10 mouse cellular contexts compared by ENCODE assay signal in the genomic region with DNA sequence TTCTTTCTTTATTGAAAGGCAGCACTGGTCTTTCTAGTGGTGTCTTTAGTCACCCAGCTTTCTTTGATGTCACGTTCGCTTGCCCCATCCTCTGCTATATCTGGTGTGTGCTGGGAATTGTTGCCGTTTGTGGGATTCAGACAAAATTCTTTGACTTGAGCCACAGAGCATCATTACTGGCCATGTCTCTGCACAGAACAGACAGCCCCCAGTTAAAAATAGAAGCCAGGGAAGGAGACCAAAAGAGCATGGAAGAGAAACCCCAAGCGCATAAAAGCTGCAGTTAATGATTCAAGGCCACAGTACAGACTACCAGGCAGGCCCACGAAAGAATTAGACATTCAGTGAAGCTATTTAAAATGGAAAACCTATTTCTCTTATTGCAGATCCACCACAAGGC.
DNase-seq lines count a peak whose midpoint lies in the region; ATAC-seq and TF ChIP-seq lines count a peak whose summit lies in the region.
"Had no signal": no experiment of that assay in that cellular context is flagged by ENCODE, and none has a peak within 500 bp of the region (broad histone marks: within the 10 kb centered on the region; RNA-seq: fewer than 3 reads in every experiment).

No protein-coding gene starts in this region.

- H3K4me1 ChIP-seq in hindbrain, embryonic 10.5 days (replicated peaks) = peaks cover 42% of the 10 kb centered on the region
- 0 out of 2 replicates have a peak, but pooled peaks cover 3% of the 10 kb centered on the region for H3K4me1 ChIP-seq in hindbrain, embryonic 13.5 days (replicated peaks)
- 0 out of 2 replicates have a peak, but pooled peaks cover 7% of the 10 kb centered on the region for H3K4me1 ChIP-seq in embryonic facial prominence, embryonic 12.5 days
- H3K4me1 ChIP-seq in forebrain, postnatal 0 days (ENCODE audit: insufficient read depth) = no peaks in the 10 kb centered on the region
- H3K4me1 ChIP-seq in midbrain, embryonic 15.5 days = peaks cover 4% of the 10 kb centered on the region; the same call in 1 of the 2 replicates

- H3K4me2 ChIP-seq in hindbrain, embryonic 13.5 days = no peak overlapping the region
- H3K4me2 ChIP-seq in embryonic facial prominence, embryonic 12.5 days (replicated peaks) = no peak overlapping the region
- no peak overlapping the region for H3K4me2 ChIP-seq in forebrain, postnatal 0 days (ENCODE audit: low read depth)
- no peak overlapping the region for H3K4me2 ChIP-seq in midbrain, embryonic 15.5 days
- H3K4me2 ChIP-seq: liver, embryonic 11.5 days had no signal

- no peak for TF ChIP-seq CTCF in forebrain, postnatal 0 days (IDR thresholded peaks at IDR 0.05; ENCODE audit: low read depth)

- no peak overlapping the region for H3K9ac ChIP-seq in hindbrain, embryonic 13.5 days
- H3K9ac ChIP-seq in embryonic facial prominence, embryonic 12.5 days = no peak overlapping the region
- H3K9ac ChIP-seq in forebrain, postnatal 0 days = no peak overlapping the region
- H3K9ac ChIP-seq in midbrain, embryonic 15.5 days = no peak overlapping the region

- H3K9me3 ChIP-seq in hindbrain, embryonic 10.5 days = no peaks in the 10 kb centered on the region
- no peaks in the 10 kb centered on the region for H3K9me3 ChIP-seq in hindbrain, embryonic 13.5 days
- H3K9me3 ChIP-seq in embryonic facial prominence, embryonic 12.5 days = no peaks in the 10 kb centered on the region
- H3K9me3 ChIP-seq in forebrain, postnatal 0 days (ENCODE audit: low read length) = no peaks in the 10 kb centered on the region
- no peaks in the 10 kb centered on the region for H3K9me3 ChIP-seq in midbrain, embryonic 15.5 days

- no peak overlapping the region for H3K4me3 ChIP-seq in hindbrain, embryonic 10.5 days
- H3K4me3 ChIP-seq in hindbrain, embryonic 13.5 days = no peak overlapping the region
- H3K4me3 ChIP-seq in embryonic facial prominence, embryonic 12.5 days = no peak overlapping the region
- H3K4me3 ChIP-seq in forebrain, postnatal 0 days (ENCODE audit: low read depth, low read length) = no peak overlapping the region
- no peak overlapping the region for H3K4me3 ChIP-seq in midbrain, embryonic 15.5 days

- H3K27me3 ChIP-seq in hindbrain, embryonic 10.5 days (ENCODE audit: insufficient read depth, poor library complexity, severe bottlenecking) = no peaks in the 10 kb centered on the region
- H3K27me3 ChIP-seq in hindbrain, embryonic 13.5 days = no peaks in the 10 kb centered on the region
- no peaks in the 10 kb centered on the region for H3K27me3 ChIP-seq in embryonic facial prominence, embryonic 12.5 days
- H3K27me3 ChIP-seq in forebrain, postnatal 0 days (ENCODE audit: insufficient read depth, low read length) = no peaks in the 10 kb centered on the region
- no peaks in the 10 kb centered on the region for H3K27me3 ChIP-seq in midbrain, embryonic 15.5 days (replicated peaks)

- peak; percentile 4 for DNase-seq in hindbrain, embryonic 10.5 days (ENCODE audit: low spot score)
- DNase-seq in forebrain, postnatal 0 days = peak; percentile 6
- DNase-seq in spleen, postnatal 4 days (ENCODE audit: low spot score in 2 of 2) = no peak
- DNase-seq in thymus, postnatal 0 days (ENCODE audit: low spot score) = no peak
- no peak for DNase-seq in urinary bladder, postnatal 14 days (ENCODE audit: low spot score)
- DNase-seq: lung, postnatal 36 days had no signal

- H3K36me3 ChIP-seq in hindbrain, embryonic 10.5 days = no peaks in the 10 kb centered on the region
- no peaks in the 10 kb centered on the region for H3K36me3 ChIP-seq in hindbrain, embryonic 13.5 days
- H3K36me3 ChIP-seq in embryonic facial prominence, embryonic 12.5 days = no peaks in the 10 kb centered on the region
- H3K36me3 ChIP-seq in forebrain, postnatal 0 days (ENCODE audit: insufficient read depth) = no peaks in the 10 kb centered on the region
- no peaks in the 10 kb centered on the region for H3K36me3 ChIP-seq in midbrain, embryonic 15.5 days (replicated peaks)

- ATAC-seq in hindbrain, embryonic 13.5 days (ENCODE audit: low FRiP score) = no peak
- ATAC-seq in embryonic facial prominence, embryonic 12.5 days (ENCODE audit: insufficient number of reproducible peaks, insufficient read depth, low FRiP score, low TSS enrichment) = no peak
- ATAC-seq in forebrain, postnatal 0 days = no peak
- ATAC-seq in midbrain, embryonic 15.5 days (replicated peaks) = peak; percentile 72; the same call in 1 of the 2 replicates

- H3K27ac ChIP-seq in hindbrain, embryonic 10.5 days = peak overlapping the region; percentile 84
- H3K27ac ChIP-seq in hindbrain, embryonic 13.5 days = no peak overlapping the region
- H3K27ac ChIP-seq in embryonic facial prominence, embryonic 12.5 days = peak overlapping the region; percentile 41; the same call in 1 of the 2 replicates
- H3K27ac ChIP-seq in forebrain, postnatal 0 days (ENCODE audit: low read depth, low read length) = no peak overlapping the region
- H3K27ac ChIP-seq in midbrain, embryonic 15.5 days = 0 out of 2 replicates have a peak overlapping the region, but pooled peaks have one; percentile 25

- WGBS in hindbrain, embryonic 10.5 days = 34% methylated on average over 5 of the region's 5 CpGs
- 19% methylated on average over 5 of the region's 5 CpGs for WGBS in hindbrain, embryonic 13.5 days
- 37% methylated on average over 5 of the region's 5 CpGs for WGBS in embryonic facial prominence, embryonic 12.5 days
- whole genome bisulfite sequencing in forebrain, postnatal 0 days = 8% methylated on average over 5 of the region's 5 CpGs
- WGBS in midbrain, embryonic 15.5 days = 28% methylated on average over 5 of the region's 5 CpGs

Comparison
In these comparisons a context has a peak if more than half of its experiments do, and no peak if none do; other contexts are left out.
1. H3K27ac ChIP-seq: peak in hindbrain, embryonic 10.5 days (single experiment), embryonic facial prominence, embryonic 12.5 days (single experiment) and midbrain, embryonic 15.5 days (single experiment); none in hindbrain, embryonic 13.5 days (single experiment) and forebrain, postnatal 0 days (single experiment).
2. DNase-seq: peak in hindbrain, embryonic 10.5 days (single experiment) and forebrain, postnatal 0 days (single experiment); none in spleen, postnatal 4 days (0 of 2), thymus, postnatal 0 days (single experiment) and urinary bladder, postnatal 14 days (single experiment).